Mouse (Mus musculus): Measurements from ENCODE around the gene Fkbp5. TPM values are rescaled to one million over a fixed set of nuclear protein-coding genes. Genes with fewer than 3 reads are reported as not detected.

Gene Fkbp5
- polyA plus RNA-seq, 1 experiment from 2014 or later = 12.2 TPM

DNA sequence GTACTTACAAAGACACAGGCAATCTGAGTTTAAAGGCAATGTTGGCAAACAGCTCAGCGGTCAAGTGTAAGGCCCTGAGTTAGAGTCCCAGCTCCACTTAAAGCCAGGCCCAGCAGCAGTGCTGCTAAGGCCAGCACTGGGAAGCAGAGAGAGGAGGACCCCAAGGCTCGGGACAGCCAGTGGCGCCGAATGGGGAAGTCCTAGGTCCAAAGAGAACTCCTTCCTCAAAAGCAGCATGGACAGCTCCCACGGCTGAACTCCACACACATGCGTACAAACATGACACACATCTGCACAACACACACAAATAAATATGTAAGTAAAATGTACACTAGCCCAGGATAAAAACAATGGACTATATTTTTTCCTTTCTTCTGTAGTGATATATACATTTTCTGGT lies 84.3 kb downstream of the Fkbp5 start:
- ATAC-seq (ENCODE audit: insufficient number of reproducible peaks, low FRiP score, low TSS enrichment, low read depth) (no peak), DNase-seq (ENCODE audit: low spot score) (no peak)
- H3K9ac ChIP-seq (ENCODE audit: low read length) = no peak overlapping the region
- H3K27ac ChIP-seq (replicated peaks; ENCODE audit: low read depth, low read length) = no peak overlapping the region
- H3K27me3 ChIP-seq (ENCODE audit: control insufficient read depth, insufficient read depth, low read length) = no peaks in the 10 kb centered on the region
- WGBS = 86% methylated on average over 6 of the region's 6 CpGs
- no peaks in the 10 kb centered on the region for H3K36me3 ChIP-seq (ENCODE audit: control insufficient read depth, insufficient read depth, low read length)
- no peak overlapping the region for H3K4me2 ChIP-seq (ENCODE audit: low read depth, severe bottlenecking)
- H3K4me1 ChIP-seq (ENCODE audit: control insufficient read depth, insufficient read depth, low read length) = no peaks in the 10 kb centered on the region
- H3K4me3 ChIP-seq (ENCODE audit: low read depth, low read length) = no peak overlapping the region
- H3K9me3 ChIP-seq (ENCODE audit: control insufficient read depth, low read length) = no peaks in the 10 kb centered on the region

DNA sequence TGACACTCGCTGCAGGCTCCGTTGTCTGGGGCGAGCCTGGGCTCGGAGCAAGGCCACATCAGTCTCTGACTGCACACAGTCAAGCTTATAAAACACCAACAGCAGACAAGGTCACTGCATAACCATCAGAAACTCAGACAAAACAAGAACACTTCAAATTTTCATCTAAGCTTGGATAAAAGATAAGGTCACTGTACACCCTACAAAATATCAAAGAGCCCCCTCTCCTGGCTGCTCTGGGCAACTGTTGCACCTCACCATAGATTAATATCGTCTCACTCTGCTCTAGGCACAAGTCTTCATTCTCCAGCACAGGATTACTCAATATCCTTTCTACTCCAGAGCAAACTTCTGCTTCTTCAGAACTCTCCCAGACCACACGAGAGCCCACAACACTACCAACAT lies 85.4 kb downstream of the Fkbp5 start:
- Histone ChIP-seq H3K27me3 (ENCODE audit: control insufficient read depth, insufficient read depth, low read length) (no peaks in the 10 kb centered on the region), H3K9me3 (ENCODE audit: control insufficient read depth, low read length) (no peaks in the 10 kb centered on the region), H3K36me3 (ENCODE audit: control insufficient read depth, insufficient read depth, low read length) (no peaks in the 10 kb centered on the region), H3K27ac (replicated peaks; ENCODE audit: low read depth, low read length) (no peak overlapping the region), H3K4me1 (ENCODE audit: control insufficient read depth, insufficient read depth, low read length) (no peaks in the 10 kb centered on the region), H3K4me2 (ENCODE audit: low read depth, severe bottlenecking) (no peak overlapping the region), H3K4me3 (ENCODE audit: low read depth, low read length) (no peak overlapping the region), H3K9ac (ENCODE audit: low read length) (no peak overlapping the region)
- ATAC-seq (ENCODE audit: insufficient number of reproducible peaks, low FRiP score, low TSS enrichment, low read depth) (no peak), DNase-seq (ENCODE audit: low spot score) (no peak)
- WGBS = 88% methylated on average over 6 of the region's 6 CpGs

DNA sequence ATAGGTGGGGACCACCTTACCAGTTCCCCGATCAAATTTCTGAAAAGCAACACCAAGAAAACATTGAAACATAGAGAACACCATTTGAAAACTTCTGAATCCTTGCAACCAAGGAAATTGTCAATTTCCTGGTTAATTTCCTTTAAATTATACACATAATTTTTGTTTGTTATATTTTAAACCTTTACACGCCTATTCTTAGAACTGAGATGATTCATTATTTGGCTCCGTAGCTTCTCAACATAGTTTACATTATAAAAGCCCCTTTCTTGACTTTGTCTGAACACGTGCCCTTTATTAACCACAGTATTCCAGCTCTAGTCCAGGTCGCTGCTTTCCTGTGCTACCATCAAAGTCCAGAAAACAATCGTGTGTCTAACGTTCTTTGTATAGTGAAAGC lies 86.3 kb downstream of the Fkbp5 start:
- Histone ChIP-seq H3K9ac (ENCODE audit: low read length) (no peak overlapping the region), H3K27me3 (ENCODE audit: control insufficient read depth, insufficient read depth, low read length) (no peaks in the 10 kb centered on the region), H3K36me3 (ENCODE audit: control insufficient read depth, insufficient read depth, low read length) (no peaks in the 10 kb centered on the region), H3K4me3 (ENCODE audit: low read depth, low read length) (no peak overlapping the region), H3K4me2 (ENCODE audit: low read depth, severe bottlenecking) (no peak overlapping the region), H3K9me3 (ENCODE audit: control insufficient read depth, low read length) (no peaks in the 10 kb centered on the region), H3K27ac (replicated peaks; ENCODE audit: low read depth, low read length) (no peak overlapping the region), H3K4me1 (ENCODE audit: control insufficient read depth, insufficient read depth, low read length) (no peaks in the 10 kb centered on the region)
- ATAC-seq (ENCODE audit: insufficient number of reproducible peaks, low FRiP score, low TSS enrichment, low read depth) (no peak), DNase-seq (ENCODE audit: low spot score) (no peak)
- WGBS = 89% methylated on average over 7 of the region's 7 CpGs

DNA sequence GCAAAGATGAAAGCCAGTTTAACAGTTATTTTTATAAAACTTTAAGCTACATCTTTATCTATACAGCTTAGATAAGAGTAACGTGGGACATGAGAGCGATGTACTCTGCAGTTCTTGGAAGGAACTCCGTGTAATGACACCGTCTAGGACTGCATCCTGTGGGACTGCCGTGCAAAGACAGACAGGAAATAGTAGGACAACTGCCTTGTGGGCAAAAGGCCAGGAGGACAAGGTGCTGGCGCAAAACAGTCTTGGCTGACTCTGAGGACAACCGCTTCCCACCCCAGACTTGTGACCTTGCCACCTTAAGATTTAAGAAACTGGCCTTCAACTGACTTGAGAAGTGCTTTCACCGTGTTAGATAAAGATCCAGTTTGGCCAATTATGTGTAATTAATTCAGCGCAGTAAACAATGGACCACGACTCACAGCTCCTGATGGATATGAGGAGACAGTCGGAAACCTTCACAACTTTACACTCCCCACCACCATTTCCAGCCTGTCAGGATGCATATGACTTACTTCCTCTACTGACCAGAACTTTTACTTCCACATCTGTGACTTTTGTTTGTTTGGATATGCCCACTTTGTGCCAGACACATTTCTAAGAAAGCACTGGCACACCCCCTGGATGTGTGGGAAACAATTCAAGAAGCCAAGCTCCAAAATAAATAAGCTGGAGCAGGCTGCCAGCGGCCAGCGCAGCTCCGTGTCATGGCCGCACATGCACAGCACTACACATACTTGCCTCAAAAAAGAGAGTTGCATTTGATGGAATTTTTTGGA lies 88.7 kb downstream of the Fkbp5 start:
- WGBS = 87% methylated on average over 15 of the region's 15 CpGs
- Histone ChIP-seq H3K9me3 (ENCODE audit: control insufficient read depth, low read length) (no peaks in the 10 kb centered on the region), H3K27me3 (ENCODE audit: control insufficient read depth, insufficient read depth, low read length) (no peaks in the 10 kb centered on the region), H3K27ac (replicated peaks; ENCODE audit: low read depth, low read length) (no peak overlapping the region), H3K4me1 (ENCODE audit: control insufficient read depth, insufficient read depth, low read length) (no peaks in the 10 kb centered on the region), H3K9ac (ENCODE audit: low read length) (no peak overlapping the region), H3K36me3 (ENCODE audit: control insufficient read depth, insufficient read depth, low read length) (no peaks in the 10 kb centered on the region), H3K4me2 (ENCODE audit: low read depth, severe bottlenecking) (no peak overlapping the region), H3K4me3 (ENCODE audit: low read depth, low read length) (no peak overlapping the region)
- DNase-seq (ENCODE audit: low spot score) = no peak
- ATAC-seq (ENCODE audit: insufficient number of reproducible peaks, low FRiP score, low TSS enrichment, low read depth) = no peak

GRCm38 (mm10) chr17:28427666-28428065 lies 89.7 kb downstream of the Fkbp5 start:
- WGBS = 91% methylated on average over 6 of the region's 6 CpGs
- Histone ChIP-seq H3K36me3 (ENCODE audit: control insufficient read depth, insufficient read depth, low read length) (peaks cover under 1% of the 10 kb centered on the region; the same call in 1 of the 2 replicates), H3K4me3 (ENCODE audit: low read depth, low read length) (no peak overlapping the region), H3K9me3 (ENCODE audit: control insufficient read depth, low read length) (no peaks in the 10 kb centered on the region), H3K4me2 (ENCODE audit: low read depth, severe bottlenecking) (no peak overlapping the region), H3K9ac (ENCODE audit: low read length) (no peak overlapping the region), H3K4me1 (ENCODE audit: control insufficient read depth, insufficient read depth, low read length) (no peaks in the 10 kb centered on the region), H3K27me3 (ENCODE audit: control insufficient read depth, insufficient read depth, low read length) (no peaks in the 10 kb centered on the region), H3K27ac (replicated peaks; ENCODE audit: low read depth, low read length) (no peak overlapping the region)
- ATAC-seq (ENCODE audit: insufficient number of reproducible peaks, low FRiP score, low TSS enrichment, low read depth) (no peak), DNase-seq (ENCODE audit: low spot score) (no peak)

DNA sequence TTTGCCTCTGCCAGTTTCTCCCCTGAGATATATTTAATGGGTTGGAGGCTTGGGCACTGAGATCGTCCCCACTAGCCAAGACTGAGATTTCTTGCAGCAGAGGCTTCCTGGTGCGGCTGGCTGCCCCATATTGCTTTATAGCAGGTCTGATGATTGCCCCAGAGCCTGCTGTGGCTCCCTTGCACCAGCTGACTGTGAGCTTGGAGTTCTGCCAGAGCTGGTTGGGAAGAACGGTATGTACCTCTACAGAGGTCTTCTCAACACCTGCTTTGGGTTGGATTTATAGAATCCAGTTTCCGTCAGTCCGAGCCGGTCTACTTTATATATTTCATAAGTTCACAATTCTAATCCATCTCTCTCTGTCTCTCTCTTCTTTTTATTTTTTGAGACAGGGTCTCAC lies 93.0 kb downstream of the Fkbp5 start:
- Histone ChIP-seq H3K4me3 (ENCODE audit: low read depth, low read length) (no peak overlapping the region), H3K9me3 (ENCODE audit: control insufficient read depth, low read length) (no peaks in the 10 kb centered on the region), H3K36me3 (ENCODE audit: control insufficient read depth, insufficient read depth, low read length) (peaks cover 3% of the 10 kb centered on the region; the same call in 1 of the 2 replicates), H3K9ac (ENCODE audit: low read length) (no peak overlapping the region), H3K27ac (replicated peaks; ENCODE audit: low read depth, low read length) (no peak overlapping the region), H3K4me1 (ENCODE audit: control insufficient read depth, insufficient read depth, low read length) (peaks cover 10% of the 10 kb centered on the region), H3K27me3 (ENCODE audit: control insufficient read depth, insufficient read depth, low read length) (no peaks in the 10 kb centered on the region), H3K4me2 (ENCODE audit: low read depth, severe bottlenecking) (no peak overlapping the region)
- ATAC-seq (ENCODE audit: insufficient number of reproducible peaks, low FRiP score, low TSS enrichment, low read depth) = no peak
- 77% methylated on average over 6 of the region's 6 CpGs for WGBS
- no peak for DNase-seq (ENCODE audit: low spot score)

DNA sequence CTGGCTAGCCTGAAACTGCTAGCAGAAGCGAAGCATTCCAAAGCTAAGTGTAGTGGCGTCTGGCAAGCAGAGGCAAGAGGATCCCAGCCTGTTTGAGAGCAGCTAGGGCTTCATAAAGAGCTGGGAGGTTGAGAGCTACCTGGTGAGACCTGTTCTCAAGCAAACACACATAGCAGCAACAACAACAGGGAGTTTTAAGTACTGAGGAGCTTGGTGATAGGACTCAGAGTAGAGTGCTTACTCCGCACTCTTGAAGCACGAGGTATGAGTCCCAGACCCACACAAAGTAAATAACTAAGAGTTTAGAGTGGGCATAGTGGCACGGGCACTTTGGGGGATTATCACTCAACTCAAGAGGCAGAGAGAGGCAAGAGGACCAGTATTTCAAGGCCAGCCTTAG lies 96.3 kb downstream of the Fkbp5 start:
- no peaks in the 10 kb centered on the region for H3K9me3 ChIP-seq (ENCODE audit: control insufficient read depth, low read length)
- no peaks in the 10 kb centered on the region for H3K27me3 ChIP-seq (ENCODE audit: control insufficient read depth, insufficient read depth, low read length)
- peaks cover 10% of the 10 kb centered on the region for H3K4me1 ChIP-seq (ENCODE audit: control insufficient read depth, insufficient read depth, low read length)
- DNase-seq (ENCODE audit: low spot score) (no peak), ATAC-seq (ENCODE audit: insufficient number of reproducible peaks, low FRiP score, low TSS enrichment, low read depth) (no peak)
- no peak overlapping the region for H3K4me3 ChIP-seq (ENCODE audit: low read depth, low read length)
- no peak overlapping the region for H3K9ac ChIP-seq (ENCODE audit: low read length)
- WGBS = 67% methylated on average over 5 of the region's 5 CpGs
- no peak overlapping the region for H3K4me2 ChIP-seq (ENCODE audit: low read depth, severe bottlenecking)
- peaks cover 3% of the 10 kb centered on the region; the same call in 1 of the 2 replicates for H3K36me3 ChIP-seq (ENCODE audit: control insufficient read depth, insufficient read depth, low read length)
- no peak overlapping the region for H3K27ac ChIP-seq (replicated peaks; ENCODE audit: low read depth, low read length)

GRCm38 (mm10) chr17:28420229-28421051 lies 96.9 kb downstream of the Fkbp5 start:
- H3K4me3 ChIP-seq (ENCODE audit: low read depth, low read length) = no peak overlapping the region
- ATAC-seq (ENCODE audit: insufficient number of reproducible peaks, low FRiP score, low TSS enrichment, low read depth) (no peak), DNase-seq (ENCODE audit: low spot score) (no peak)
- no peak overlapping the region for H3K4me2 ChIP-seq (ENCODE audit: low read depth, severe bottlenecking)
- H3K27ac ChIP-seq (replicated peaks; ENCODE audit: low read depth, low read length) = no peak overlapping the region
- peaks cover 3% of the 10 kb centered on the region; the same call in 1 of the 2 replicates for H3K36me3 ChIP-seq (ENCODE audit: control insufficient read depth, insufficient read depth, low read length)
- H3K9me3 ChIP-seq (ENCODE audit: control insufficient read depth, low read length) = no peaks in the 10 kb centered on the region
- no peak overlapping the region for H3K9ac ChIP-seq (ENCODE audit: low read length)
- WGBS = 40% methylated on average over 12 of the region's 12 CpGs
- H3K27me3 ChIP-seq (ENCODE audit: control insufficient read depth, insufficient read depth, low read length) = no peaks in the 10 kb centered on the region
- peaks cover 10% of the 10 kb centered on the region for H3K4me1 ChIP-seq (ENCODE audit: control insufficient read depth, insufficient read depth, low read length)

Data from limb, embryonic 11.5 days (tissue).